Mouse (Mus musculus): ENCODE results near the gene Gfap. TPM values are rescaled to one million over a fixed set of nuclear protein-coding genes. Genes with fewer than 3 reads are reported as not detected.

Gfap gene
- 0.48 and 0.65 TPM in 2 replicates for polyA plus RNA-seq (2012; rRNA removed)
- polyA plus RNA-seq (2014; fragmentation: Nextera tagmentation; extraction: Ambion mirVana): 0.48 and 0.50 TPM in 2 replicates

- H3K27ac ChIP-seq (replicated peaks; ENCODE audit: low read depth, low read length): no peak within 1 kb of the TSS
- no peak within 1 kb of the TSS for H3K4me2 ChIP-seq (replicated peaks; ENCODE audit: low read depth, low read length, severe bottlenecking)
- peak; percentile 86 for DNase-seq (ENCODE audit: low spot score)
- no peak within 1 kb of the TSS for H3K4me3 ChIP-seq (replicated peaks; ENCODE audit: low read length)
- H3K27me3 ChIP-seq (ENCODE audit: control insufficient read depth, insufficient read depth, low read length): no peaks in the 10 kb centered on the region
- H3K4me1 ChIP-seq (ENCODE audit: control insufficient read depth, insufficient read depth, low read length): no peaks in the 10 kb centered on the region
- no peaks in the 10 kb centered on the region for H3K9me3 ChIP-seq (ENCODE audit: control insufficient read depth, low read length)
- H3K36me3 ChIP-seq (ENCODE audit: control insufficient read depth, insufficient read depth, low read length): peaks cover 11% of the 10 kb centered on the region
- TF ChIP-seq POLR2A (IDR thresholded peaks at IDR 0.05; ENCODE audit: borderline replicate concordance, extremely low read depth, insufficient read depth, insufficient read length): no peak
- 15% methylated on average over 7 of the region's 7 CpGs for WGBS
- ATAC-seq (ENCODE audit: low FRiP score, low read depth): peak; percentile 75; the same call in 1 of the 2 replicates
- H3K9ac ChIP-seq (ENCODE audit: low read depth, low read length, severe bottlenecking): no peak within 1 kb of the TSS
Observed at GRCm38 (mm10) chr11:102900763-102901162, at the start of gene Gfap. TSS of gene Gfap (minus strand) at chr11:102900912.

GRCm38 (mm10) chr11:102948043-102948961 is 47.6 kb upstream of the Gfap start:
- peak; percentile 34 for DNase-seq (ENCODE audit: low spot score)
- TF ChIP-seq POLR2A (IDR thresholded peaks at IDR 0.05; ENCODE audit: borderline replicate concordance, extremely low read depth, insufficient read depth, insufficient read length): no peak
- no peaks in the 10 kb centered on the region for H3K9me3 ChIP-seq (ENCODE audit: control insufficient read depth, low read length)
- H3K27me3 ChIP-seq (ENCODE audit: control insufficient read depth, insufficient read depth, low read length): peaks cover 79% of the 10 kb centered on the region
- no peak overlapping the region for H3K27ac ChIP-seq (replicated peaks; ENCODE audit: low read depth, low read length)
- H3K36me3 ChIP-seq (ENCODE audit: control insufficient read depth, insufficient read depth, low read length): no peaks in the 10 kb centered on the region
- H3K4me3 ChIP-seq (replicated peaks; ENCODE audit: low read length): peak overlapping the region; percentile 49
- 2% methylated on average over 51 of the region's 51 CpGs for WGBS
- no peak for ATAC-seq (ENCODE audit: low FRiP score, low read depth)
- peaks cover 27% of the 10 kb centered on the region for H3K4me1 ChIP-seq (ENCODE audit: control insufficient read depth, insufficient read depth, low read length)
- H3K9ac ChIP-seq (ENCODE audit: low read depth, low read length, severe bottlenecking): peak overlapping the region; percentile 56
- H3K4me2 ChIP-seq (replicated peaks; ENCODE audit: low read depth, low read length, severe bottlenecking): peak overlapping the region; percentile 73

GRCm38 (mm10) chr11:102946992-102947343 is 46.3 kb upstream of the Gfap start:
- Histone ChIP-seq H3K4me1 (ENCODE audit: control insufficient read depth, insufficient read depth, low read length) (peaks cover 27% of the 10 kb centered on the region), H3K4me3 (replicated peaks; ENCODE audit: low read length) (peak overlapping the region; percentile 37), H3K27ac (replicated peaks; ENCODE audit: low read depth, low read length) (no peak overlapping the region), H3K36me3 (ENCODE audit: control insufficient read depth, insufficient read depth, low read length) (no peaks in the 10 kb centered on the region), H3K4me2 (replicated peaks; ENCODE audit: low read depth, low read length, severe bottlenecking) (peak overlapping the region; percentile 66), H3K27me3 (ENCODE audit: control insufficient read depth, insufficient read depth, low read length) (peaks cover 90% of the 10 kb centered on the region), H3K9ac (ENCODE audit: low read depth, low read length, severe bottlenecking) (no peak overlapping the region), H3K9me3 (ENCODE audit: control insufficient read depth, low read length) (no peaks in the 10 kb centered on the region)
- no peak for TF ChIP-seq POLR2A (IDR thresholded peaks at IDR 0.05; ENCODE audit: borderline replicate concordance, extremely low read depth, insufficient read depth, insufficient read length)
- ATAC-seq (ENCODE audit: low FRiP score, low read depth): 0 out of 2 replicates have a peak, but pooled peaks have one; percentile 1
- WGBS: 8% methylated on average over 8 of the region's 8 CpGs
- DNase-seq (ENCODE audit: low spot score): no peak

GRCm38 (mm10) chr11:102946265-102946991 is 45.7 kb upstream of the Gfap start, which contains the start of gene C1ql1:
TSS of gene C1ql1 (minus strand) at chr11:102946688.
- Histone ChIP-seq H3K4me2 (replicated peaks; ENCODE audit: low read depth, low read length, severe bottlenecking) (peak within 1 kb of the TSS; percentile 66), H3K9ac (ENCODE audit: low read depth, low read length, severe bottlenecking) (peak within 1 kb of the TSS; percentile 54), H3K27me3 (ENCODE audit: control insufficient read depth, insufficient read depth, low read length) (peaks cover 92% of the 10 kb centered on the region), H3K9me3 (ENCODE audit: control insufficient read depth, low read length) (no peaks in the 10 kb centered on the region), H3K27ac (replicated peaks; ENCODE audit: low read depth, low read length) (no peak within 1 kb of the TSS), H3K36me3 (ENCODE audit: control insufficient read depth, insufficient read depth, low read length) (no peaks in the 10 kb centered on the region), H3K4me3 (replicated peaks; ENCODE audit: low read length) (peak within 1 kb of the TSS; percentile 37), H3K4me1 (ENCODE audit: control insufficient read depth, insufficient read depth, low read length) (peaks cover 27% of the 10 kb centered on the region)
- ATAC-seq (ENCODE audit: low FRiP score, low read depth) (peak; percentile 92), DNase-seq (ENCODE audit: low spot score) (peak; percentile 87)
- under 1% methylated on average over 62 of the region's 87 CpGs for WGBS
- 0 out of 2 replicates have a peak, but pooled peaks have one; percentile 25 for TF ChIP-seq POLR2A (IDR thresholded peaks at IDR 0.05; ENCODE audit: borderline replicate concordance, extremely low read depth, insufficient read depth, insufficient read length)
